Mouse (Mus musculus) brain, embryonic 14.5 days (tissue): ENCODE measurements around the gene Dgkh.

Source experiments
- CTCF ChIP-seq: fragments of 200-500 bp; IDR thresholded peaks from 2 replicates; pipeline ENCODE4 v1.5.1; 2012; ENCODE audit warnings: inconsistent platforms, mild to moderate bottlenecking, moderate library complexity, borderline replicate concordance; ENCODE audit not compliant: insufficient read depth, insufficient read length; ENCODE audit errors: extremely low read depth
- POLR2A ChIP-seq: fragments of 200-500 bp; IDR thresholded peaks from 2 replicates; pipeline ENCODE4 v1.6.1; 2012; ENCODE audit warnings: mild to moderate bottlenecking, inconsistent platforms, borderline replicate concordance; ENCODE audit not compliant: poor library complexity, insufficient read depth, insufficient read length, severe bottlenecking; ENCODE audit errors: extremely low read depth

DNA sequence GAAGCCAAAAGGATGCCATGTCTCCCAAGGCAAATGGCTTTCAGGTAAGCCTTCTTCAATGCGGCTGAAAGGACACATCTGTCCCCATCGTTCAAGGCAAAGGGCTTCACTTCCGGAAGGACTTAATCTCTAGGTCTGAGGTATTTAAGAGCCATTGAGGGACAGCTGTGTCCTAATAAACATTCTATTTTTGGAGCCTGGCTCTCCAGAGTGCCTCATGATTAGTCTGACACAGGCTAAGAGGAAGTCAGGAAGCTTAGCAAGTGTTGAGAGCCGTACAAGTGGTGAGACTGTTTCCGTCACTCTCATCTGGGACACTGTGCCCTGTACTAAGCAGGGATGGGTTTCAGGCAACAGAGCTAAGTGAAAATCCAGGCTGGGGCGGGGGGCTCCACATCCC, 183.8 kb downstream of the Dgkh start:
- no peak for TF ChIP-seq CTCF
- TF ChIP-seq POLR2A, result no peak
